Mouse (Mus musculus): ENCODE data around the gene Stard10. TPM values are rescaled to one million over a fixed set of nuclear protein-coding genes. Genes with fewer than 3 reads are reported as not detected.

Gene Stard10
- total RNA-seq, 2 experiments from 2014 or later = 13.2 to 14.6 TPM

DNA sequence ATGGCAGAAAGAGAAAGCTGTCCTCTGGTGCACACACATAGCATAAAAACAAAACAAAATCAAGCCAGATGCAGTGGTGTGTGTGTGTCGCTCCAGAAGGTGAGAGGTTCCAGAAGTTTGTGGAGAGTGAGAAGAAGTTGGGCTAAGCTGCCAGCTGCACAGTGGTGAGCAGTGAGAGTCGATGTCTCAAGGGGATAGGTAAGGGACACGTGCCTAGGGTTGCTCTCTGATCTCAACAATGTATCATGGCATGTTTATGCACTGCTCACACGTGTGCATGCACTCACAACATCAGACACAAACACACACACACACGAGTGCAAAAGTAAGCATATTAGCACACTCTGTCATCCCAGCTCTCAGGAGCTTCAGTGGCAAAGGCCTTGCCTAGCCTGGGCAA lies 47.0 kb downstream of the Stard10 start:
- no peak for DNase-seq

DNA sequence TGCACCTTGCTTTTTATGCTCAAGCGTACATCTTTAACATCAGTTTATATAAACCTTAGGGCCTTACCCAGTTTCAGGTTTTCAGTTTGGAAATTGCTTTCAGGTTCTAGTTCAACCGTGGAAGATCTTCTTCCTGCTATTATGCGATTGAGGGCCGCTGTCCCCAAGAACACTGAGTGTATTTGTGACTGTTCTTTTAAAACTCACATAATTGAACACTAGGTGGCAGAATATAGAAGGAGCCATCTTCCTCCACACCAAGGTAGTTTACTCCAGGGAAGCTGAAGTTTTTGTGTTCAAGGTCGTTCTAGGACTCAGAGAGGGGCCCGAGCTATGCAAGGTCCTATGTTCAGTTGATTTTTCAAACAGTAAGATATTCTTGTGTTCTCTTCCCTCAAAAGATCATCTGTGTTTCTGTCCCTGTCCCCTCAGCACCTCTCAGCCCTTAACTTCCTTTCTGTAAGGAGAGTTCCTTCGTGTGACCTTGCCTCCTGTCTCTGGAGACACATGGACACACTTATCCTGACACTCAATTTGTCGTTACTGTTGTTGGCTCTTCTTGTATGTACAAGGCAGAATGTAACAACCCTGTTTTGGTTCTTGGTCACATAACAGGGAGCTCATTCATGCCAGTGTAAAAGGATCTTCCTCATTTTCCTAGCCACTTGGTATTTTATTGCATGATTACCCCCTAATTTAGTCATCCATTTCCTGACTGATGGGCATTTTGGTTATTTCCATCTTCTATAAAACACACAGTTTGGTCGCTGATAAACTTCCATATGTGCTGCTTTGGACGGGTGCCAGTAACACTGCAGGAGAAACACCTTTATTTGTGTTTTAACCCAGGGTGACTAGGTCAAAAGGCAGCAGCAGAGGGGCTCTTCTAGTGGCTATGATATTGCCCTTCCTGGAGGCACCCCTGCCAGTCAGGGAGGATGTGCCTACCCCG lies 51.3 kb downstream of the Stard10 start:
- DNase-seq = no peak
- intact Hi-C loops (cut with DNase I) = no loop called here

More for the DNA sequence above, 47.0 kb downstream of the Stard10 start:
- intact Hi-C loops (cut with DNase I) = no loop called here

DNA sequence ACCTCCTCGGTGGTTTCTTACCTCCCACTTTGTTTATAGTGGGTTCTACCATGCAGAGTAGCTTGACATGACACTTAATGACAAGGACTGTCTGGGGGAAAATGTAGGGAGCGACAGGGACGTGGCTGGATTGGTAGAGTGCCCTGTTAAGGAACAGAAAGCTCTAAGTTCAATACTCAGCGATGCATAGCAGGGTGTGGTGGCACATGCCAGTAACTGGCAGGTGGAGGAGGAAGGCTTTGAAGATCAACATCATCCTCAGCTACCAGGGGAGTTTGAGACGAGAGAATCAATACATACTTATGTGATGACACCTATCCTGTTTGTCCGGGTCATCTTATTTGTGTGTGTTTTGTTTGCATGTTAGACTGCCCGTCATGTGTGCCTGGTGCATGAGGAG lies 52.8 kb downstream of the Stard10 start:
- intact Hi-C loops (cut with DNase I) = loop anchor here (5.0 to 10.0 kb wide), 2 partner anchors 57 to 445 kb away; no protein-coding TSS in a partner anchor
- no peak for DNase-seq

DNA sequence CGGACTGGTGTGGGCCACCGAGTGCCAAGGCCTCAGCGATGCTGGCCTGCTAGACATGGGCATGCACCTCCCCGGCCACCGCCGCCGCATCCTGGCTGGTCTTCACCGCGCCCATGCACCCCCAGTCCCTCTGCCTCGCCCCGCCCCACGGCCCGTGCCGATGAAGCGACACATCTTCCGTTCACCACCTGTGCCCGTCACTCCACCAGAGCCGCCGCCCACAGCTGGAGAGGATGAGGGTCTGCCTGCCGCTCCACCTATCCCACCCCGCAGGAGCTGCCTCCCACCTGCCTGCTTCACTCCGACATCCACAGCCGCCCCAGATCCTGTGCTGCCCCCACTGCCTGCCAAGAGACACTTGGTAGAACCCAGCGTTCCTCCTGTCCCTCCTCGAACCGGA lies 56.2 kb downstream of the Stard10 start:
- no peak for DNase-seq
- intact Hi-C loops (cut with DNase I) = loop anchor here (5.0 to 10.0 kb wide), 2 partner anchors 61 to 448 kb away; no protein-coding TSS in a partner anchor

DNA sequence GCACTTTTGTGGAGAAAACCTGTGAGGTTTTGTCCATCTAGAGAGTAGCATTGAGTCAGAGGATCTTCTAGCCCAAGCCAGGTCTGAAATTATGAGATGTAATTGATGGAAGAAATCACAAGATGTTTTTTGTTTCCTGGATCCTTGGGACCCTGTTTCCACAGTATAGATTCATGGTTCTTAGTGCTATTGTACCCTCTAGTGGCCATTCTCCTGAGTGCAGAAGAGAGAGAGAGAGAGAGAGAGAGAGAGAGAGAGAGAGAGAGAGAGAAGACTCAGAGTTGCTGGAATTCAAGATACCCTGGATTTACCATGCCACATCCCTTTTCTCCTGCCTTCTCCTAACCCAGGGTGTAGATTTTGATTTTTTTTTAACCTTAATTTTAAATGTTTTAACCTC lies 57.3 kb downstream of the Stard10 start:
- no peak for DNase-seq
- intact Hi-C loops (cut with DNase I) = loop anchor here (2.0 to 10.0 kb wide), 3 partner anchors 62 to 449 kb away; no protein-coding TSS in a partner anchor

DNA sequence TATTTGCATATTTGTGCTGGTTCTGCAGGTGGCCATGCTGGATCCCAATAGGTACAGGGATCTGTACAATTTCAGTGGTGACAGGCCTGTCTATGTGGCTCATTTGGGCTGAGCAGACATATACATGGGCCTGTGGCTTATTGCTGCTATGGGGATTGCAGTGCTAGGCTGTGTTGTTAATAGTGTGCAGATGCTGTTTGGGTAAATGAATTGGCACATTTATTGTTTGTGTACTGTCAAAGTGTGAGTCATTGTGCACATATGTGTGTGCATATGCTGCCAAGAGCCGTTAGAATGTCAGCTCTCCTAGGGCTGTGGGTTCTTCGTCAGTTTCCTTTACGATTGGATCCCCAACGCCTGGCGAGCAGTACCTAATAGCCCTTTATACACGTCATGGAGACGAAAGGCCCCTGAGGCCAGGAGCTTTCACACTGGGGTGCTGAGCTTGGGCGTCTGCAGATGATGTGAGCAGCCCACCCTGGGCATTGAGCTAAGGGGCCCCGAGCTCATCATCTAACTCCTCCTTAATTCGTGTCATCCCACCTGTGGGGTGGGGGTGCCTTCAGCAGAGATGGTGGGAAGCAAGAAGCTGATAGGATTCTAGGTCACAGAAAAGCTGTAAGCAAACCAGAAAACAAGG lies 59.9 kb downstream of the Stard10 start:
- intact Hi-C loops (cut with DNase I) = loop anchor here (10.0 kb wide), 1 partner anchor 452 kb away; no protein-coding TSS in a partner anchor
- DNase-seq = no peak

DNA sequence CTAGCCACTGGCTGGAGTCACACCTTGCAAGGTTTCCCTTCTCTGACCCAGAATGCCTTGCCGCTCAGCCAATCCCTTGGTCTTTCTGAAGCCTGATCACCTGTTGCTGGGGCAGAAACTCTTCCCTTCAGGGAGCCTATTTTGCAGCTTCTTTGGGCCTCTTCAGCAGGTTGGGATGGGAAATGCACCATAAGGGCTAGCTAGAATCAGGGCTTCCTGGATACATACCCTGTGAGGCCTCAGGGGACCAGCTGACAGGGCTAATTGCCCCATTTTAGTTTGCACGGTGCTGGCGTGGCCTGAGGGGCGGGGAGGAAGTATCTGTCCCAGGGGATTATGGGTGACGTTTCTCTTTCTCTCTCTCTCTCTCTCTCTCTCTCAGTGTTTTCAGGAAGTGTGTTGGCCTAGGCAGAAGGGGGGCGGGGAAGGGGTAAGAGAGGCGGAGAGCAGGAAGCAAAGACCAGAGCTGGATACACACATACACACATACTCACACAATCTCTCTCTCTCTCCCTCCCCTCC lies 60.9 kb downstream of the Stard10 start:
- DNase-seq = peak; percentile 24
- intact Hi-C loops (cut with DNase I) = loop anchor here (10.0 kb wide), 1 partner anchor 453 kb away; no protein-coding TSS in a partner anchor

DNA sequence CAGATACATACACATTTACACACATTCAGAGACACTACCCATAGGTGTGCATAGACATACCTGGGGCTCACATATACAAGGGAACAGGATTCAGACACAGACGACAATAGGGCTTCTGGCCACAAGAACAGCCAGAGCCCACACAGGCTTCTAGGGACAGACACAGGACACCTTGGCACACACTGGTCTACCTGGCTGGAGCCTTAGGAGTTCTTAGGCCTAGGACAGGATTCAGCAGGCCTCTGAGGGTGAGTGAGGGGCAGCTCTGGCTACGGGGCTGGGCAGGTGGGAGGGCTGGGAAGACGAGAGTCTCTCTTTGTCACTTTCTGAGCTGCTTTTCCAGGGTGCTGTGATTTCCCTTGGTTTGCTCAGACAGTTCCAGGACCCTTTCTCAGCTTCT lies 61.4 kb downstream of the Stard10 start:
- intact Hi-C loops (cut with DNase I) = loop anchor here (10.0 kb wide), 1 partner anchor 453 kb away; no protein-coding TSS in a partner anchor
- DNase-seq = no peak

DNA sequence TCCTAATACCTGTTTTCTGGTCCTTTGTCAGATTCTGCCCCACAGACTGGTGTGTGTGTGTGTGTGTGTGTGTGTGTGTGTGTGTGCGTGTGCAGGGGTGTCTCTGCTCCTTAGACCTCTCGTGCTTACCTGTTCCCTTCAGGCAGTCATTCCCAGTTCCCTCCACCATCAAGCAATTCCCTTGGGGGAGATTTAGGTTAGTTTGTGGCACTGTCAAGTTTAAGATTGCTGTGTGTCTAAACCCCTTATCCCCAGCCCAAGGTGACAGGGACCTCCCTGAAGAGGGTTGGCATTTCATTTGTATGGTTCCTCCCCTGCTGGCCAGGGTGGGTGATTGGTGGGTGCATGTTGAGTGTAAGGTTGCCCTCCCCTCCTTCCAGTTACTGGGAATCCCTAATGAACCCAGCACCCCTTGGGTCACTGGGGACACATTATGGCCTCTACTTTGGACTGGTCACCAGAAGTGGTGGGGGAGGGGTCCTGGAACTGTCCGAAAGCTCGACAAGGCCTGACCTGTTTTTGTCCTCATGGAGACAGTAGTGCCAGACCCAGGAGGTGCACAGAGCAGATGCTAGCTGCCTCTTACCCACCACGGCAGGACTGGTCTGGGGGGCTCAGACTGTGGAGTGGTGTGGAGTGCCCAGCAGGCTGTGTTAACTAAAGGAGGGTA lies 62.0 kb downstream of the Stard10 start:
- intact Hi-C loops (cut with DNase I) = loop anchor here (10.0 kb wide), 1 partner anchor 454 kb away; no protein-coding TSS in a partner anchor
- DNase-seq = no peak

DNA sequence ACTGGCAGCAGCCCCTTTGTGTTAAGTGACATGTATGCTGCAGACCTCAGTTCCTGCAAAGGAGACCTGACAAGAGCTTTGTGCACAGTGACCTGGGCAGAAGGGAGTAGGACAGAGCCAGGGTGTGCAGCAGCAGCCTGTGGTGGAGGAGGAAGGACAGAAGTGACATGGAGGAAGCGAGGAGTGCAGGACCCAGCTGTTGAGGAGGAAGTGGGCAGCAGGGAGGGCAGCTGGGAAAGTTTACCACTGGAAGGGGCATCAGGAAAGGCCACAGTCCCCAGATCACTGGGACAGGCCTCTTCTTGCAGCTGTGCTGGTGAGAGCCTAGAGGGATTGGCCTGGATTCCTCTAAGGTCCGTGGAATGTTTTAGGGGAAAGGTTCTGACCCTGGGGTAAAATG lies 62.8 kb downstream of the Stard10 start:
- DNase-seq = no peak
- intact Hi-C loops (cut with DNase I) = loop anchor here (10.0 kb wide), 1 partner anchor 455 kb away; no protein-coding TSS in a partner anchor

DNA sequence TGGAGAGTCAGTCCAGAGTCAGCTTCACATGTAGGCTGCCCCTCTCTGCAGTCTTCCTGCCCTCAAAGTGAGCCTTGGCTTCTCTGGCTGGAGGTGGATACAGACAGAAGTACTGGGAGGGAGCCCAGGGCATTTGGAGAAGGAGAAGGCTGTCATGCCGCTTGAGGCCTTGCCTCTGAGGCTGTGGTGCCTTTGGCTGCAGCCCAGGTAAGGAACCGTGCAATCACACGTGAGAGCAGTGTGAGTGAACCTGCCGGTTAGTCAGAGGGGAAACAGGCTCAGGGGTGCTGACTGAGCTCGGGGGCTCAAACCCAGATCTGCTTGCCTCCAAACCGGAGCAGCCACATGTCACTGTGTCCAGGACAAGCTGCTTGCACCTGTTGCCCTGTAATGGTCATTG lies 64.6 kb downstream of the Stard10 start:
- no peak for DNase-seq
- intact Hi-C loops (cut with DNase I) = no loop called here

DNA sequence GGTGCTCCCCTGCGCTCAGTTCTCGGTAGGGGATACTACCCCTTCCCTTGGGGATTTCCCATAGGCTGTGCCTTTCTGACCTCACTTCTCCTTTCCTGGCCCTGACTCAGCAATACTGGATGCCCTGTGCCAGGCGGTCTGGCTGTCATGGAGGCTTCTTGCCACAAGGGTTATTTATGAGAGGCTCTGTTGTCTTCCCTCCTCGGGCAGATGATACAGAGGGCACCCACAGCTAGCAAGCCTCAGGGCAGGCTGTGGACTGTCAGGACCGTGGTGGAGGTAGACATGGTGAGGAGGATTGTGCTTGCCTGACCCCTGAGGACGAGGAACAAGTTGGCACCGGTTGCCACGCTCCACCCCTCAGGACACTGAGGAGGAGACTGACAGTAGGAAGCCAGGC lies 65.5 kb downstream of the Stard10 start:
- intact Hi-C loops (cut with DNase I) = no loop called here
- no peak for DNase-seq

DNA sequence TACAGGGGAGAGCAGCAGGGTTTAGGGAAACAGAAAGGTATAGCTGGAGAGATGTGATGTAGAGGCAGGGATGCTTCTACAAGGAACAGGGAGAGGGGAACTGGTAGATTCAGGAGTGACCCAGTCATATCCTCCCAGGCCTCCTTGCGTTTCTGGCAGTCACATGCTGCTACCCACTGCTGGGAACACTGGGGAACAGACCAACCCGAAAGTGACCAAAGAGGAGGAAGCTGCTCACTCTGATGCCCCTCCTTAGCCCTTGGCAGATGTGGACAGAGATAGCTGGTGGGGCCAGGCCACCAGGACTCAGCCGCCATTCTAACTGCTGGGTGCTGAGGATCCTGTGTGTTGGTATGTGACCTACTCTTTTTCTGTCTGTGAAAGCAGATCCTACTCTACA lies 66.9 kb downstream of the Stard10 start:
- intact Hi-C loops (cut with DNase I) = no loop called here
- no peak for DNase-seq

DNA sequence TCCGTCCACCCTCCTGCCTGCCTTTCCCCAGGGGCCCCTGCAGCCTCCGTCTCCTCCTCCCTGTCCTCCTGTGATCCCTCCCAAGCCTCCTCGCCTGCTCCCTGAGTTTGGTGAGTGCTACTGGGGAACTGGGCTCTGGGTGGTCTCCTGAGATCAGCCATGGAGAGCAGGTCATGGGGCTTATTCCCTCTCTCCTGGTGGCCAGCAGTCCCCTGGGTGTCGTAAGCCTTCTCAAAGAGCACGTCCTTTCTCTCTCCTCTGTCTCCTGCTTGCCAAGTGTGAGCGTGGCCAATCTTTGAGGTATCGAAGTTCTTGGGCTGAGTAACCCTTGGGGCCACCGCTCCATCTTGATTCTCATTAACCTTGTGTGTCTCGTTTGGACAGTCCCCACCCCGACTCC lies 68.0 kb downstream of the Stard10 start:
- no peak for DNase-seq
- intact Hi-C loops (cut with DNase I) = no loop called here

DNA sequence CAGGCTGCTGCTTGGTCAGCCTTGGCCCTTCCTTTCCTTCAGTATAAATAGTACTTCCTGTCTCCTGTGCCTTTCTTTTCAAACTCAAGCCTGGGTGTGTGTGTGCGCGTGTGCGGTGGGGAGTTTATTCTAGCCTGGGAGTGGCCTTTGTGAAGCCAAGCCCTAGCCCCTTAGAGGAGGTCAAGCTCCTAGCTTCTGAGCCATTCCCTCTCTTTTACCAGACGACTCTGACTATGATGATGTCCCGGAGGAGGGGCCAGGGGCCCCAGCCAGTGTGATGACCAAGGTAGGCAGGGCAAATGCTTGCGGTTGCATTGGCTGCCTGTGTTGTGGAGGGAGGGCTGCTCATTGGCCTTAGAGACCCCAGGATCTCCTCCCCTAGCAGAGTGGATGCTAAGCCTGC lies 68.4 kb downstream of the Stard10 start:
- no peak for DNase-seq
- intact Hi-C loops (cut with DNase I) = no loop called here

DNA sequence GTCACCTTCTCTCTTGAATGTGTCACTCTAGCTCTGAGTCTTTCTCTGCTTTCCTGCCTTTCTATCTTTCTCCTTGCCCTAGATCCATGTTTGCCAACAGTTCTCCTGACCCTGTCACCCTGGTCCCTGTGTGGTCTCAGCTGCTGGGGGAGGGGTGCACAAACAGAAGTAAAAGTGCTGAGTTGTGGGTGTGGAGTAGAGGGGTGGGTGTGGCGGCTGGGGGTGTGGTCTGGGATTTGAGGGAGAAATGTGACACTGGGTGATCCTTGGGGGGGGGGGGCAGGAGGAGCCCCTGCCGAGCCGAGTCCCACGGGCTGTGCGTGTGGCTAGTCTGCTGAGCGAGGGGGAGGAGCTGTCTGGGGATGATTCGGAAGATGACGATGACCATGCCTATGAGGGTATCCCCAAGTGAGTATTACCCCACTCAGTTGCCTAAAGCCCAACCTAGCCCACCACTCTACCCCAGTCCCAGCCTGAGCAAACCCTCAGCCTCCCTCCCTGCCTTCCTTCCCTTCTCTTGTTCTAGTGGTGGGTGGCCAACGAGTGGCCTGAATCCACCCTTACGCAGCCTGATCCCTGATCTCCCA lies 69.1 kb downstream of the Stard10 start:
- no peak for DNase-seq
- intact Hi-C loops (cut with DNase I) = no loop called here

DNA sequence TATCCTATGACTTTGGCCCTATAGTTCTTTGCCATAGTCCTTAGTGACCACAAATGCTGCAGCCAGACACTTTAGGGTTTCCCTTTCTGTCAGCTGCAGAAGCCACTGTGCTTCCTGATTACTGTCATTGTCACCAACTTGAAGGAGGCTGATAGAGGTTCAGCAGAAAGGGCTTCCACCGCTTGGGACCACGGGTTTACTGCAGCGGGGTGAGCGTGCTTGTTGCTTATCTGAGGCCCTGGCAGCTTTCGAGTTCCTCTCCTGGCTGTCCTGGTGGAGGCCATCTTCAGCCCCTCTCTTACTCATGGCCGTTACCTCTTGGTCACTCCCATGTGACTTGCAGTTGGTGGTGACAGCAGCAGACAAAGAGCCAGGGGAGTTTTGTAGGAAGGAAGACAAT lies 72.4 kb downstream of the Stard10 start:
- DNase-seq = no peak
- intact Hi-C loops (cut with DNase I) = no loop called here

DNA sequence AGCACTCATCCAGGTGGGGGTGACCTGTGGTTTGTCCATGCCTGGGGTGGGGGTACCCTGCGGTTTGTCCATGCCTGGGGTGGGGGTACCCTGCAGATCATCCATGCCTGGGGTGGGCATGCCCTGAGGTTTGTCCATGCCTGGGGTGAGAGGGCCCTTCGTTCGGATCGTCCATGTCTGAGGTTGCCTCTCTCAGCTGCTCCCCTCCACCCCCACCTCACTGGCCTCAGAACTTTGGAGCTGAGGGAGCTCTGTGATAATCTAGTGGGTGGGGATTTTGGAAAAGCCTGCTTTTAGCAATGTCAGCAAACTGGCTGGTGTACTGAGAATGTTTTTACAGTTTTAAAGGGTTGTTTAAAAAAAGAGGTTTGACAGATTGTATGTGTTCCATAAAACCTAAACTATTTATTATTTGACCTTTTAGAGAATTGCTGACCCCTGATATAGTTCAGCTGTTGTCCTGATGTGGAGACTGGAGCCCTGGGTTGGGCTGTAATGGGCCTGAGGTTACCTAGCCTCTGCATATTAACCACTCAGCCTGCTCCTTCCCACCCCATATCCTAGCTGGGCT lies 75.1 kb downstream of the Stard10 start:
- DNase-seq = no peak
- intact Hi-C loops (cut with DNase I) = no loop called here

DNA sequence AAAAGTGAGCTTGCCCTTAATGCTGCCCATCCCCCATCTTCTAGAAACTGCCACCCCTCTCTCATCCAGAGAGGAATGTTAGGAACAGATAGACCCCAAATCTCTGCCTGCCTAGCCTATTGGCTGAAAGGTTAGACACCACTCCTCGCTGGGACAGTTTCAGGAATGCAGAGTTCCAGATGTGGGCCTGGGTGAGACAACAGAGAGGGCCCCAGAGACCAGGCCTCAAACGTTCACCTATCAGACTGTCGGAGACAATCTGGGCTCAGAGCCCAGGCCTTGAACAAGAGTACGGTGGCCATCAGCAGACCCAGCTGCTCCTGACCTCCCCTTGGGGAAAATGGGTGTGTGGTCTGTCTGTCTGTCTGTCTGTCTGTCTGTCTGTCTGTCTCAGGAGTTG lies 76.1 kb downstream of the Stard10 start:
- intact Hi-C loops (cut with DNase I) = no loop called here
- DNase-seq = no peak

Measured in left cerebral cortex, postnatal 4 days (tissue).